Mouse (Mus musculus): ENCODE measurements around the gene Zfand2a. TPM values are rescaled to one million over a fixed set of nuclear protein-coding genes. Genes with fewer than 3 reads are reported as not detected.

The Zfand2a gene
- polyA plus RNA-seq, 1 experiment from 2014 or later: 5.7 TPM

Other genes with a start within 250 kb of the Zfand2a start
- gene Get4, start 232.2 kb downstream of the Zfand2a start, polyA plus RNA-seq (2014; fragmentation: Nextera tagmentation; extraction: Ambion mirVana): 208 and 209 TPM in 2 replicates
- gene Adap1, start 158.9 kb downstream of the Zfand2a start, polyA plus RNA-seq (2014; fragmentation: Nextera tagmentation; extraction: Ambion mirVana): 7.2 and 8.1 TPM in 2 replicates
- gene Cox19, start 133.1 kb downstream of the Zfand2a start, polyA plus RNA-seq (2014; fragmentation: Nextera tagmentation; extraction: Ambion mirVana): 98.1 and 103 TPM in 2 replicates
- not detected in 2 replicates for gene Cyp2w1, start 131.9 kb downstream of the Zfand2a start, polyA plus RNA-seq (2014; fragmentation: Nextera tagmentation; extraction: Ambion mirVana)
- 13.4 and 15.1 TPM in 2 replicates for gene Gpr146, start 106.9 kb downstream of the Zfand2a start, polyA plus RNA-seq (2014; fragmentation: Nextera tagmentation; extraction: Ambion mirVana)
- 1.5 and 1.6 TPM in 2 replicates for gene C130050O18Rik, start 79.3 kb downstream of the Zfand2a start, polyA plus RNA-seq (2014; fragmentation: Nextera tagmentation; extraction: Ambion mirVana)
- 0.38 and 0.58 TPM in 2 replicates for gene Gper1, start 61.4 kb downstream of the Zfand2a start, polyA plus RNA-seq (2014; fragmentation: Nextera tagmentation; extraction: Ambion mirVana)
- gene 3110082I17Rik, start 24.0 kb downstream of the Zfand2a start, polyA plus RNA-seq (2014; fragmentation: Nextera tagmentation; extraction: Ambion mirVana): 49.4 and 52.0 TPM in 2 replicates
- not detected in 2 replicates for gene Uncx, start 58.9 kb upstream of the Zfand2a start, polyA plus RNA-seq (2014; fragmentation: Nextera tagmentation; extraction: Ambion mirVana)